In the genomic region with DNA sequence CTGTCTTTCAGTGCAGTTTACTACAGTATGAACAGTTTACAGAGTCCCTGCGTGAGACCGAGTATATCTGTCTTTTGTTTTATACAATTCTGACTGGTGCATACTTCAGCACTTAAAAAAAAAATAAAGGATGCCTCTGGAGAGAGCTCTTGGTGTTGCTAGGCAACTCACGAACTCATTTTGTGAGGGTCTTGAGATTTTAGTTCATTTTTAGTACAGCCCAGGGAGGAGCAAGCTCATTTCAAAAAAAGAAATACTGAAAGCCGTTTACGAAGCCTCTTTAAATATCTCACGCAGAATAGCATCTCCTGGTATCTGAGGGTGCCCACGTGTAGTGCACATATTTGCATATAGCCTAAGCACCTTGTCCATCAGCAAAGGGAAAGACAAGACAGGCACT, we compare ENCODE assay signal across 13 mouse cellular contexts. TPM values are rescaled to one million over a fixed set of nuclear protein-coding genes. Genes with fewer than 3 reads are reported as not detected.
DNase-seq lines count a peak whose midpoint lies in the region; ATAC-seq and TF ChIP-seq lines count a peak whose summit lies in the region.
"Had no signal": no experiment of that assay in that cellular context is flagged by ENCODE, and none has a peak within 500 bp of the region (broad histone marks: within the 10 kb centered on the region; RNA-seq: fewer than 3 reads in every experiment).

No protein-coding gene starts in this region.

- no peak for TF ChIP-seq CTCF in layer of hippocampus, adult 2 months (conservative IDR thresholded peaks at IDR 0.05)

- ATAC-seq in embryonic facial prominence, embryonic 14.5 days (ENCODE audit: low read depth), result no peak
- ATAC-seq in forebrain, embryonic 16.5 days, result peak; percentile 77
- ATAC-seq in midbrain, embryonic 13.5 days, result peak; percentile 25

- H3K9me3 ChIP-seq in embryonic facial prominence, embryonic 14.5 days (ENCODE audit: control insufficient read depth, low read length), result no peaks in the 10 kb centered on the region
- H3K9me3 ChIP-seq in forebrain, embryonic 16.5 days (ENCODE audit: control insufficient read depth, low read length), result no peaks in the 10 kb centered on the region
- no peaks in the 10 kb centered on the region for H3K9me3 ChIP-seq in midbrain, embryonic 13.5 days
- H3K9me3 ChIP-seq: limb, embryonic 15.5 days had no signal

- H3K36me3 ChIP-seq in embryonic facial prominence, embryonic 14.5 days (ENCODE audit: control insufficient read depth, insufficient read depth, low read length), result no peaks in the 10 kb centered on the region
- peaks cover 9% of the 10 kb centered on the region for H3K36me3 ChIP-seq in forebrain, embryonic 16.5 days (ENCODE audit: control insufficient read depth, insufficient read depth)
- peaks cover 21% of the 10 kb centered on the region for H3K36me3 ChIP-seq in midbrain, embryonic 13.5 days

- DNase-seq in layer of hippocampus, adult 2 months (ENCODE audit: low spot score in 2 of 2), result no peak
- DNase-seq in layer of hippocampus, adult 9-10 months (ENCODE audit: low spot score), result no peak
- DNase-seq in embryonic facial prominence, embryonic 14.5 days (ENCODE audit: low spot score), result peak; percentile 20
- no peak for DNase-seq in cerebellum, adult 9-10 months
- DNase-seq in layer of hippocampus, postnatal 10 days (ENCODE audit: low spot score in 2 of 2), result no peak
- DNase-seq in cerebellum, postnatal 4 days (ENCODE audit: low spot score in 2 of 2), result no peak
- DNase-seq: cerebellum, postnatal 25 days; heart, adult 11 months; kidney, postnatal 10 days; thymus, postnatal 14 days had no signal

- peak overlapping the region; percentile 18; the same call in 1 of the 2 replicates for H3K4me2 ChIP-seq in embryonic facial prominence, embryonic 14.5 days (ENCODE audit: low read depth, low read length)
- H3K4me2 ChIP-seq in forebrain, embryonic 16.5 days (ENCODE audit: low read length), result peak overlapping the region; percentile 27
- peak overlapping the region; percentile 35 for H3K4me2 ChIP-seq in midbrain, embryonic 13.5 days (replicated peaks)
- H3K4me2 ChIP-seq: limb, embryonic 15.5 days had no signal

- H3K4me3 ChIP-seq in layer of hippocampus, adult 2 months, result peak overlapping the region; percentile 3
- no peak overlapping the region for H3K4me3 ChIP-seq in embryonic facial prominence, embryonic 14.5 days (ENCODE audit: low read depth, low read length)
- H3K4me3 ChIP-seq in forebrain, embryonic 16.5 days (replicated peaks; ENCODE audit: low read length), result no peak overlapping the region
- no peak overlapping the region for H3K4me3 ChIP-seq in midbrain, embryonic 13.5 days (replicated peaks)
- H3K4me3 ChIP-seq: limb, embryonic 15.5 days had no signal

- H3K9ac ChIP-seq in embryonic facial prominence, embryonic 14.5 days (ENCODE audit: low read depth, low read length), result no peak overlapping the region
- H3K9ac ChIP-seq in forebrain, embryonic 16.5 days (replicated peaks; ENCODE audit: low read depth, low read length), result no peak overlapping the region
- H3K9ac ChIP-seq in midbrain, embryonic 13.5 days (replicated peaks), result no peak overlapping the region
- H3K9ac ChIP-seq: limb, embryonic 15.5 days had no signal

- H3K4me1 ChIP-seq in embryonic facial prominence, embryonic 14.5 days (ENCODE audit: control insufficient read depth, insufficient read depth, low read length), result peaks cover 11% of the 10 kb centered on the region
- peaks cover 19% of the 10 kb centered on the region for H3K4me1 ChIP-seq in forebrain, embryonic 16.5 days (replicated peaks; ENCODE audit: control insufficient read depth, insufficient read depth, low read length)
- H3K4me1 ChIP-seq in midbrain, embryonic 13.5 days (replicated peaks), result peaks cover 33% of the 10 kb centered on the region

- peak overlapping the region; percentile 56 for H3K27ac ChIP-seq in layer of hippocampus, adult 2 months
- no peak overlapping the region; the same call in 1 of the 2 replicates for H3K27ac ChIP-seq in embryonic facial prominence, embryonic 14.5 days (replicated peaks; ENCODE audit: low read depth, low read length)
- H3K27ac ChIP-seq in forebrain, embryonic 16.5 days (ENCODE audit: low read length), result peak overlapping the region; percentile 53
- peak overlapping the region; percentile 45 for H3K27ac ChIP-seq in midbrain, embryonic 13.5 days
- H3K27ac ChIP-seq: limb, embryonic 15.5 days had no signal

- WGBS in embryonic facial prominence, embryonic 14.5 days, result 35% methylated on average over 7 of the region's 7 CpGs
- WGBS in forebrain, embryonic 16.5 days, result 5% methylated on average over 7 of the region's 7 CpGs
- WGBS in midbrain, embryonic 13.5 days, result 5% methylated on average over 7 of the region's 7 CpGs

- H3K27me3 ChIP-seq in embryonic facial prominence, embryonic 14.5 days (replicated peaks; ENCODE audit: control insufficient read depth, insufficient read depth, low read length), result no peaks in the 10 kb centered on the region
- H3K27me3 ChIP-seq in forebrain, embryonic 16.5 days (replicated peaks; ENCODE audit: control insufficient read depth, insufficient read depth, low read length), result no peaks in the 10 kb centered on the region
- no peaks in the 10 kb centered on the region for H3K27me3 ChIP-seq in midbrain, embryonic 13.5 days
- H3K27me3 ChIP-seq: limb, embryonic 15.5 days had no signal

RNA-seq across cellular contexts. Expression of a gene that starts 20.9 kb away (rescaled TPM):
- total RNA-seq in layer of hippocampus, adult 2 months (2021), result 10 to 100 TPM; 14.7 to 16.9 TPM
- 14.4 and 15.5 TPM in 2 replicates for polyA plus RNA-seq in embryonic facial prominence, embryonic 14.5 days (2014; fragmentation: Nextera tagmentation; extraction: Ambion mirVana)
- 184 and 188 TPM in 2 replicates for polyA plus RNA-seq in forebrain, embryonic 16.5 days (2015; fragmentation: Nextera tagmentation; extraction: Ambion mirVana)
- polyA plus RNA-seq in midbrain, embryonic 13.5 days (2015; fragmentation: Nextera tagmentation; extraction: Ambion mirVana), result 135 and 153 TPM in 2 replicates
- total RNA-seq in layer of hippocampus, postnatal 10 days (2021), result 100 to 1,000 TPM; 158 to 175 TPM

RNA-seq across cellular contexts. Expression of a gene that starts 54.9 kb away (rescaled TPM):
- total RNA-seq in layer of hippocampus, adult 2 months (2021), result 10 to 100 TPM; 16.5 to 17.7 TPM
- 54.7 and 70.6 TPM in 2 replicates for polyA plus RNA-seq in embryonic facial prominence, embryonic 14.5 days (2014; fragmentation: Nextera tagmentation; extraction: Ambion mirVana)
- polyA plus RNA-seq in forebrain, embryonic 16.5 days (2015; fragmentation: Nextera tagmentation; extraction: Ambion mirVana), result 23.3 and 28.9 TPM in 2 replicates
- polyA plus RNA-seq in midbrain, embryonic 13.5 days (2015; fragmentation: Nextera tagmentation; extraction: Ambion mirVana), result 24.6 and 27.4 TPM in 2 replicates
- total RNA-seq in layer of hippocampus, postnatal 10 days (2021), result 1 to 10 TPM; 8.2 to 8.3 TPM
